Mouse (Mus musculus) lung, embryonic 16.5 days (tissue): ENCODE measurements around the gene Tinagl1. TPM values are rescaled to one million over a fixed set of nuclear protein-coding genes. Genes with fewer than 3 reads are reported as not detected.
A peak's percentile ranks its signal among the peaks of the same experiment; 100 is the strongest.

ENCODE experiments used
- ATAC-seq: fragments of 200-750 bp; cut with Nextera tagmentation; 2 replicates; pipeline ENCODE4 v1.8.0; 2017; ENCODE audit warnings: low read depth, mild to moderate bottlenecking, moderate library complexity
- H3K27ac ChIP-seq: fragments of 300-500 bp; sonication (generic); 2 replicates; pipeline ENCODE4 v1.5.1; 2014; ENCODE audit warnings: mild to moderate bottlenecking, control low read depth, low read length
- H3K27me3 ChIP-seq: fragments of 300-500 bp; sonication (generic); 2 replicates; pipeline ENCODE4 v1.6.1; 2014; ENCODE audit warnings: low read depth, low read length, mixed read lengths; ENCODE audit not compliant: control insufficient read depth, insufficient read depth
- H3K36me3 ChIP-seq: fragments of 300-500 bp; sonication (generic); 2 replicates; pipeline ENCODE4 v1.6.1; 2014; ENCODE audit warnings: low read length; ENCODE audit not compliant: control insufficient read depth, insufficient read depth
- H3K4me1 ChIP-seq: fragments of 300-500 bp; sonication (generic); replicated peaks from 2 replicates; pipeline ENCODE4 v1.6.1; 2014; ENCODE audit warnings: low read length, mixed read lengths; ENCODE audit not compliant: control insufficient read depth, insufficient read depth
- H3K4me2 ChIP-seq: fragments of 300-500 bp; sonication (generic); 2 replicates; pipeline ENCODE4 v1.6.1; 2014; ENCODE audit warnings: low read depth, low read length, control low read depth
- H3K4me3 ChIP-seq: fragments of 300-500 bp; sonication (generic); 2 replicates; pipeline ENCODE4 v1.5.1; 2014; ENCODE audit warnings: mild to moderate bottlenecking, low read length, control low read depth
- H3K9ac ChIP-seq: fragments of 300-500 bp; sonication (generic); 2 replicates; pipeline ENCODE4 v1.6.1; 2014; ENCODE audit warnings: low read length, control low read depth
- H3K9me3 ChIP-seq: fragments of 300-500 bp; sonication (generic); 2 replicates; pipeline ENCODE4 v1.6.1; 2016; ENCODE audit warnings: low read length; ENCODE audit not compliant: control insufficient read depth
- WGBS: fragments of 180-500 bp; shearing (Covaris S2); extraction: QIAGEN DNeasy Blood & Tissue Kit; methylation state at CpG from one replicate; pipeline ENCODE4 v1.1.7; 2014; 5-methylcytosine and 5-hydroxymethylcytosine counted together
- polyA plus RNA-seq: library from polyadenylated mRNA; unstranded; fragments of >200 nt; fragmentation: Nextera tagmentation; extraction: Ambion mirVana; gene quantifications from 2 replicates; pipeline ENCODE4 v1.2.1, GENCODE M21; 2015

The Tinagl1 gene
- polyA plus RNA-seq, 1 experiment from 2014 or later = 73.3 TPM

DNA sequence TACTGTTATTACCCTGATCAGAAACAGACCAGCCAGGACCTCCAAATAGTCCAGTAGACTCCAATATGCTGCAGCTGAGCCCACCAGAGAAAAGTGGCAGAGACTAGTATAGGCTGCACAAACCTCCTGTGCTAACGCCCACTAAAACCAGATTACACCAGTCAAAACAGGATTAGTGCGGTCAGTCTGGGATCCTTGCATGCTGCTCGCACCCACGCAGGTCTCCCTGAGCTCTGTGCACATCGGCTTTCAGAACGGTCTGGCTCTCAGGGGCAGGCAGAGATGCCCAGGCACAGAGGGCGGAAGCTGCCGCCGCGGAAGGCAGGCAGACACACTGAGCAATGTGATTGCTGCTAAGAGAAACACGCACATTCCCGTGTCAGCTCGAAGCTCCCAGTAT, 8.1 kb upstream of the Tinagl1 start:
- Histone ChIP-seq H3K4me3 (no peak overlapping the region), H3K27me3 (no peaks in the 10 kb centered on the region), H3K9ac (no peak overlapping the region), H3K9me3 (no peaks in the 10 kb centered on the region), H3K4me2 (no peak overlapping the region), H3K36me3 (no peaks in the 10 kb centered on the region), H3K27ac (no peak overlapping the region), H3K4me1 (peaks cover 18% of the 10 kb centered on the region)
- no peak for ATAC-seq
- WGBS = 55% methylated on average over 13 of the region's 13 CpGs

- H3K4me2 ChIP-seq = no peak overlapping the region; the same call in 1 of the 2 replicates
- H3K36me3 ChIP-seq = no peaks in the 10 kb centered on the region
- no peak overlapping the region for H3K27ac ChIP-seq
- no peak overlapping the region for H3K4me3 ChIP-seq
- H3K9ac ChIP-seq = no peak overlapping the region
- no peak for ATAC-seq
- WGBS = 12% methylated on average over 4 of the region's 4 CpGs
- no peaks in the 10 kb centered on the region for H3K27me3 ChIP-seq
- H3K4me1 ChIP-seq = peaks cover 26% of the 10 kb centered on the region
- no peaks in the 10 kb centered on the region for H3K9me3 ChIP-seq
Measured at GRCm38 (mm10) chr4:130181886-130182285, 7.0 kb upstream of the Tinagl1 start.

DNA sequence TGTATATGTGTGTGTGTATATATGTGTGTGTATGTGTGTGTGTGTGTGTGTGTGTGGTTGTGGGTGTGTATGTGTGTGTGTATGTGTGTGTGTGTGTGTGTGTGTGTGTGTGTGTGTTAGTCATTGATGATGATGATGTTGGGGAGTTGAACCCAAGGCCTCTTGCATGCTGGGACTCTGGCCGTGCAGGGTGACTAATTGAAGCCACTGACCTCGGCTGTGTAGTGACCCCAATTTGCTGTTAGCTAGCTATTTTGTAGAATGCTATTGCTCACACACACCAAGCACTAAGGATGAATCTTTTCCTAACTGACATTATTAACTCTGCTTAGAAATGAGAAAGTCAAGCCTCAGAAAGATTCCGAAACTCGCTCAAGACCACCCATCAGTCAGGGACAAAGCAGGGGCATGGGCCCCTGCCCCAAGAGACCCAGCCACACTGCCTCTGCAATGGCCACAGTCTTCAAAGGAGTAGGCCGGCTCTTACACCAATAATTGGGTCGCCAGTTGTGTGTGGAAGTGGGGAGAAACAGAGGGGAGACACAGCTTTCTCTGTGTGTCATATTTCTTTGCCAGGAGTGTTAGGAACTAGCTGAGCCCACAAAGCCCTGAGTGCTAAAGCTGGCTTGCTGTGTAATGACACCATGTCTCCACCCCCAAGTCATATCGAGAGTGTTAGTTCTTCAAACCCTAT, 6.1 kb upstream of the Tinagl1 start:
- Histone ChIP-seq H3K9ac (no peak overlapping the region), H3K9me3 (no peaks in the 10 kb centered on the region), H3K4me3 (no peak overlapping the region), H3K4me2 (no peak overlapping the region), H3K27ac (no peak overlapping the region), H3K36me3 (no peaks in the 10 kb centered on the region), H3K4me1 (peaks cover 30% of the 10 kb centered on the region), H3K27me3 (no peaks in the 10 kb centered on the region)
- ATAC-seq = no peak
- WGBS = 69% methylated on average over 7 of the region's 7 CpGs

- Histone ChIP-seq H3K27me3 (no peaks in the 10 kb centered on the region), H3K9ac (no peak overlapping the region), H3K4me1 (peaks cover 42% of the 10 kb centered on the region), H3K36me3 (no peaks in the 10 kb centered on the region), H3K9me3 (no peaks in the 10 kb centered on the region), H3K4me3 (no peak overlapping the region), H3K27ac (no peak overlapping the region), H3K4me2 (no peak overlapping the region)
- 73% methylated on average over 3 of the region's 3 CpGs for WGBS
- no peak for ATAC-seq
Measured at GRCm38 (mm10) chr4:130179876-130180275, 5.0 kb upstream of the Tinagl1 start.

DNA sequence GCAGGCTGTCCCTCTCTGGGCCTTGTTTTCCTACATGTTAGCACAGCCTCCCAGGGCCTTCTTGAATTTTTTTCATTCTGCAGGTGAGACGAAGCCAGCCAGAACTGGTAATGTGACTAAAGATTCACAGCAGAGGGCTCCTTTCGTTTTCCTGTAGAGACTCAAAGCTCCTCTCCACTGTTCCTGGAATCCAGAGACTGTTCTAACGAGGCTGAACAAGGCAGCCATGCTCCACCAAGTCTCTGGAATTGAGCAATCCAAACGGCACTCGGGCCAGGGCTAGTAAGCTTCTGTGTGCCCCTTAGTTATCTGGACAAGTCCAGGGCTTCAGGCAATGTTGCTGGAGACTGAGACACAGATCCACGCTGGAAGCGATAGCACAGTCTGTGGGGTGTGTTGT, 2.6 kb upstream of the Tinagl1 start:
- Histone ChIP-seq H3K4me1 (peaks cover 56% of the 10 kb centered on the region), H3K4me2 (no peak overlapping the region), H3K9me3 (no peaks in the 10 kb centered on the region), H3K4me3 (no peak overlapping the region), H3K27ac (peak overlapping the region; percentile 65), H3K27me3 (no peaks in the 10 kb centered on the region), H3K9ac (peak overlapping the region; percentile 17; the same call in 1 of the 2 replicates), H3K36me3 (no peaks in the 10 kb centered on the region)
- 40% methylated on average over 7 of the region's 7 CpGs for WGBS
- no peak for ATAC-seq

DNA sequence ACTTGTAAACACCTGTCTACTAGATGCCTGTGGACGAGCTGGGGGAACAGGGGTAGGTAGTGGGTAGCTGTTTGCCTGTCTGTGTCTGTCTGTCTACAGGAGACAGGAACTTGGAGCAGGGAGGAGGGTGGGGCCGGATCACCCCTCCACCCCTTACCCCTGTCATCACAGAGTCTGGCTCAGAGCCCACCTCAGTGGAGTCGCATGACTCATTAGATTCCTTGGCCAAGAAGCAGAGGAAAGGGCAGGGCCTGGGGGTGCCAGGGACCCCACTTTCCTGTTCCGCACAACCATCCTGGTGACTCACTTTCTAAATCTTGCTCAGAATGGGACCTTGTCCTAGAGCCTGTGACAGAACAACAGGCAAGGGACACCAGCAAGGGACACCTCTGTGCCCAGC, 2.2 kb upstream of the Tinagl1 start:
- Histone ChIP-seq H3K4me1 (peaks cover 60% of the 10 kb centered on the region), H3K4me3 (no peak overlapping the region), H3K4me2 (0 out of 2 replicates have a peak overlapping the region, but pooled peaks have one; percentile 7), H3K9ac (peak overlapping the region; percentile 17; the same call in 1 of the 2 replicates), H3K36me3 (no peaks in the 10 kb centered on the region), H3K27ac (peak overlapping the region; percentile 65), H3K9me3 (no peaks in the 10 kb centered on the region), H3K27me3 (no peaks in the 10 kb centered on the region)
- 20% methylated on average over 4 of the region's 4 CpGs for WGBS
- ATAC-seq = peak; percentile 24; the same call in 1 of the 2 replicates

- no peaks in the 10 kb centered on the region for H3K36me3 ChIP-seq
- no peak overlapping the region for H3K4me3 ChIP-seq
- no peak for ATAC-seq
- no peak overlapping the region for H3K4me2 ChIP-seq
- H3K9me3 ChIP-seq = no peaks in the 10 kb centered on the region
- H3K9ac ChIP-seq = no peak overlapping the region
- no peaks in the 10 kb centered on the region for H3K27me3 ChIP-seq
- 56% methylated on average over 5 of the region's 5 CpGs for WGBS
- peaks cover 64% of the 10 kb centered on the region for H3K4me1 ChIP-seq
- H3K27ac ChIP-seq = peak overlapping the region; percentile 32; the same call in 1 of the 2 replicates
Measured at GRCm38 (mm10) chr4:130176156-130176720, 1.3 kb upstream of the Tinagl1 start.

- Histone ChIP-seq H3K36me3 (no peaks in the 10 kb centered on the region), H3K4me1 (peaks cover 67% of the 10 kb centered on the region), H3K4me2 (peak overlapping the region; percentile 64), H3K9me3 (no peaks in the 10 kb centered on the region), H3K9ac (peak overlapping the region; percentile 69), H3K27me3 (no peaks in the 10 kb centered on the region), H3K27ac (peak overlapping the region; percentile 91), H3K4me3 (peak overlapping the region; percentile 50)
- WGBS = 2% methylated on average over 25 of the region's 25 CpGs
- ATAC-seq = peak; percentile 80
Measured at GRCm38 (mm10) chr4:130174335-130175031, 439 bp downstream of the Tinagl1 start.

- 22% methylated on average over 18 of the region's 19 CpGs for WGBS
- no peak for ATAC-seq
- Histone ChIP-seq H3K9ac (peak overlapping the region; percentile 69), H3K27ac (peak overlapping the region; percentile 91), H3K36me3 (no peaks in the 10 kb centered on the region), H3K4me1 (peaks cover 70% of the 10 kb centered on the region), H3K4me2 (peak overlapping the region; percentile 64), H3K27me3 (no peaks in the 10 kb centered on the region), H3K4me3 (peak overlapping the region; percentile 50), H3K9me3 (no peaks in the 10 kb centered on the region)
Measured at GRCm38 (mm10) chr4:130173911-130174311, 1.0 kb downstream of the Tinagl1 start.
